Mouse (Mus musculus) midbrain, postnatal 0 days (tissue): ENCODE data around the gene Avl9. TPM values are rescaled to one million over a fixed set of nuclear protein-coding genes. Genes with fewer than 3 reads are reported as not detected.

Experiments
- ATAC-seq: fragments of 200-750 bp; cut with Nextera tagmentation; 2 replicates; pipeline ENCODE4 v1.8.0; 2017; ENCODE audit warnings: moderate number of reproducible peaks, mild to moderate bottlenecking, moderate TSS enrichment, moderate library complexity; ENCODE audit not compliant: low FRiP score
- DNase-seq: peaks from one replicate; pipeline ENCODE4 v3.0.0-alpha.2; 2015; ENCODE audit warnings: low spot score
- H3K27ac ChIP-seq: fragments of 300-500 bp; sonication (generic); 2 replicates; pipeline ENCODE4 v1.5.1; 2014; ENCODE audit warnings: low read depth, mild to moderate bottlenecking, low read length, mixed read lengths
- H3K27me3 ChIP-seq: fragments of 300-500 bp; sonication (generic); 2 replicates; pipeline ENCODE4 v1.6.1; 2014; ENCODE audit warnings: low read length, control low read depth, mixed read lengths; ENCODE audit not compliant: insufficient read depth
- H3K36me3 ChIP-seq: fragments of 300-500 bp; sonication (generic); 2 replicates; pipeline ENCODE4 v1.6.1; 2014; ENCODE audit warnings: low read length, control low read depth, mixed read lengths; ENCODE audit not compliant: insufficient read depth
- H3K4me1 ChIP-seq: fragments of 300-500 bp; sonication (generic); 2 replicates; pipeline ENCODE4 v1.6.1; 2014; ENCODE audit warnings: mild to moderate bottlenecking, control low read depth, antibody characterized with exemption, low read length, mixed read lengths; ENCODE audit not compliant: insufficient read depth
- H3K4me2 ChIP-seq: fragments of 300-500 bp; sonication (generic); 2 replicates; pipeline ENCODE4 v1.6.1; 2014; ENCODE audit warnings: low read depth, mild to moderate bottlenecking, low read length, mixed read lengths; ENCODE audit not compliant: poor library complexity, severe bottlenecking
- H3K4me3 ChIP-seq: fragments of 300-500 bp; sonication (generic); 2 replicates; pipeline ENCODE4 v1.5.1; 2014; ENCODE audit warnings: low read depth, mild to moderate bottlenecking, low read length, moderate library complexity
- H3K9ac ChIP-seq: fragments of 300-500 bp; sonication (generic); replicated peaks from 2 replicates; pipeline ENCODE4 v1.6.1; 2014; ENCODE audit warnings: mild to moderate bottlenecking, low read length, moderate library complexity, mixed read lengths; ENCODE audit not compliant: poor library complexity, severe bottlenecking
- H3K9me3 ChIP-seq: fragments of 300-500 bp; sonication (generic); 2 replicates; pipeline ENCODE4 v1.6.1; 2016; ENCODE audit warnings: low read length, control low read depth
- CTCF ChIP-seq: IDR thresholded peaks from 2 replicates; pipeline ENCODE4 v1.5.1; 2016; ENCODE audit warnings: antibody characterized with exemption, mild to moderate bottlenecking
- WGBS: fragments of 180-500 bp; shearing (Covaris S2); extraction: QIAGEN DNeasy Blood & Tissue Kit; methylation state at CpG from one replicate; pipeline ENCODE4 v1.1.7; 2014; 5-methylcytosine and 5-hydroxymethylcytosine counted together
- polyA plus RNA-seq: library from polyadenylated mRNA; unstranded; fragments of >200 nt; fragmentation: Nextera tagmentation; extraction: Ambion mirVana; gene quantifications from 2 replicates; pipeline ENCODE4 v1.2.1, GENCODE M21; 2015
- total RNA-seq: library from RNA; depleted of rRNA; stranded (reverse); fragments of >200 nt; gene quantifications from 2 replicates; pipeline ENCODE4 v1.2.3, GENCODE M21; 2014

The Avl9 gene
- total and polyA plus RNA-seq, 2 experiments from 2014 or later = 19.7 to 46.9 TPM

DNA sequence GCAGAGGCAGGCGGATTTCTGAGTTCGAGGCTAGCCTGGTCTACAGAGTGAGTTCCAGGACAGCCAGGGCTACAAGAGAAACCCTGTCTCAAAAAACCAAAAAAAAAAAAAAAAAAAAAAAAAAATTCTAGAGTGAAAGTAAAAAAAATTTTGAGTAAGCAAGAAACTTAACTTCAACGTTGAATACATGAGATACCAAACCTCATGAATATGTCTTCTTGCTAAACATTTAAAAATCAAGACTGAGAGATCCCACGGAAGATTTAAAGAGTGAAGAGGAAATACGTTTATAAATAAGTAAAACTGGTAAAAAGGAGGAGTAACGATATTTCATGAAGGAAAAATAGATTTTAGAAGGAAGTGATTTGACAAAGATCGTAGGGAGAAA lies 519 bp upstream of the Avl9 start:
- ATAC-seq (no peak), DNase-seq (no peak)
- Histone ChIP-seq H3K36me3 (no peaks in the 10 kb centered on the region), H3K27ac (peak overlapping the region; percentile 93), H3K9me3 (no peaks in the 10 kb centered on the region), H3K4me3 (peak overlapping the region; percentile 82), H3K27me3 (no peaks in the 10 kb centered on the region), H3K9ac (peak overlapping the region; percentile 80; the same call in 1 of the 2 replicates), H3K4me1 (peaks cover 2% of the 10 kb centered on the region; the same call in 1 of the 2 replicates), H3K4me2 (peak overlapping the region; percentile 62)
- WGBS = 41% methylated on average over 7 of the region's 7 CpGs
- TF ChIP-seq CTCF = no peak

DNA sequence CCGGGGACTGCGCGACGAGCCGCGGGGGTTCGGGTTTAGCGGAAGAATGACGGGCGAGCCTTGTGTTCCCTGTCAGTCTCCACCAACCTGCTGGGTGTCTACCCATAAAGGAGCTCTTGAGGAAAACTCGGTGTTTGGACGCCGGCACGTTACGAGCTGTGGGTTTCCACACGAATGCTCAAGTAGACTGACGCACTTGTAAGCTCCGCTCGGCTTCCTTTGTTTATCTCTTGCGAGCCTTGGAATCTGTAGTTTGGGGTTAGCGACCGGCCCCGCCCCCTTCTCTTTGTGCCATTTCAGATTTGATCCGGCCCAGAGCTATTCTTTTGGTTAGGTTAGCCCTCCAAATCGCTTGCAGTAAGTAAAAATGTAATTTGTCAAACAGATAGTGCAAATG lies 569 bp downstream of the Avl9 start:
- Histone ChIP-seq H3K9ac (peak overlapping the region; percentile 80), H3K9me3 (no peaks in the 10 kb centered on the region), H3K27ac (peak overlapping the region; percentile 93), H3K4me3 (peak overlapping the region; percentile 82), H3K36me3 (no peaks in the 10 kb centered on the region), H3K27me3 (no peaks in the 10 kb centered on the region), H3K4me2 (peak overlapping the region; percentile 62), H3K4me1 (peaks cover 2% of the 10 kb centered on the region; the same call in 1 of the 2 replicates)
- DNase-seq (peak; percentile 78), ATAC-seq (peak; percentile 72)
- no peak for TF ChIP-seq CTCF
- WGBS = under 1% methylated on average over 25 of the region's 25 CpGs

DNA sequence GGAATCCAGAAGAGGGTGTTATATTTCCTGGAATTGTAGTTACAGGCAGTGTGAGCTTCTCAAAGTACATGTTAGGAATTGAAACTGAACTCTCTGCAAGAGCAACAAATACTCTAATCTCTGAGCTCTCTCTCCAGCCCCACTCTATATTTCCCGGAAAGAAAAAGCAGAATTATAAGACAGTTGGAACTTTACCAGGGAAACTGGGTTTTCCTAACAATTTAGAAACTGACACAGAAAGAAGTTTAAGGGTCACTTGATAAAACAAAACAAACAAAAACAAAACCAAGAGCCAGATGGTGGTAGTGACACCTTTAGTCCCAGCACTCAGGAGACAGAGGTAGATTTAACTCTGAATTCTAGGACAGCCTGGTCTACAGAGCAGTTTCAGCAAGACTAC lies 4.4 kb downstream of the Avl9 start:
- DNase-seq (no peak), ATAC-seq (no peak)
- 80% methylated on average over 1 of the region's 1 CpGs for WGBS
- no peak overlapping the region for H3K4me3 ChIP-seq
- no peaks in the 10 kb centered on the region for H3K9me3 ChIP-seq
- no peak overlapping the region for H3K27ac ChIP-seq
- TF ChIP-seq CTCF = no peak
- no peak overlapping the region for H3K9ac ChIP-seq
- H3K4me2 ChIP-seq = no peak overlapping the region
- H3K36me3 ChIP-seq = peaks cover 3% of the 10 kb centered on the region; the same call in 1 of the 2 replicates
- H3K4me1 ChIP-seq = peaks cover 2% of the 10 kb centered on the region; the same call in 1 of the 2 replicates
- H3K27me3 ChIP-seq = no peaks in the 10 kb centered on the region

DNA sequence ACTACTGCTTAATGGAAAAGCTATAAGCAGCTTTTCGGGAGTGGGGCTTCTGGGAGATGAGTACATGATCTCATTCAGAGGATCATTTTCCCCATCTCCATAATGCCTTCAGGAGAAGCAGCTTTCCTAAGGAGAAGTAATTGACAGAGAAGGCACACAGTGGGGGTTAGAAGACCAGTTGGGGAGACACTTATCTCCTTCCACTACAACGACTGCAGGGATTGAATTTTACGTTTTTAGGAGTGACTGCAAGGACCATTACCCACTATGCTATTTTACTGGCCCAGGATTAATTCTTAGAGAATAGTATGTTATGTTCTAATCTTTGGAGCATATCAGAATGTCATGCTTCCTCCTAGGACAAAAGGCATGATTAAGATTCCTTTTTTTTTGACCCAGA lies 6.2 kb downstream of the Avl9 start:
- ATAC-seq (no peak), DNase-seq (peak; percentile 42)
- Histone ChIP-seq H3K27ac (no peak overlapping the region), H3K4me3 (no peak overlapping the region), H3K36me3 (peaks cover 12% of the 10 kb centered on the region; the same call in 1 of the 2 replicates), H3K27me3 (no peaks in the 10 kb centered on the region), H3K9ac (no peak overlapping the region), H3K4me1 (peaks cover 2% of the 10 kb centered on the region; the same call in 1 of the 2 replicates), H3K4me2 (no peak overlapping the region), H3K9me3 (no peaks in the 10 kb centered on the region)
- no peak for TF ChIP-seq CTCF
- 47% methylated on average over 3 of the region's 3 CpGs for WGBS

DNA sequence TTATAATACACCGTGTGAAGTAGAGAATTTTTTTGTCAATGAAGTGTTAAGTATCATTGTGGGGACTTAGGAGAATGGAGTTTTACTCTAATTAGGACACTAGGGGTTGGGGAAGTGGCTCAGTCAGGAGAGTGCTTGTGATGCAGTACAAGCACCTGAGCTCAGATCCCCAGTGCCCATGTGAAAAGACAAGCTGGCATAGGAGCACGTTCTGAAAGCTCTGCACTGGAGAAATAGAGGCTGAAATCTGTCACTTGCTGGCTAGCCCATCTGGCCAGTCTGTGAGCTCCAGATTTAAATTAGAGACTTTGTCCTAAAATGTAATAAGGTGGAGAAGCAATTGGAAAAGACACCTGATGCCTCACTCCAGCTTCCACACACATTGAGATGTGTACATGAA lies 17.8 kb downstream of the Avl9 start:
- WGBS = 65% methylated on average over 2 of the region's 2 CpGs
- Histone ChIP-seq H3K27ac (no peak overlapping the region), H3K4me3 (no peak overlapping the region), H3K9me3 (no peaks in the 10 kb centered on the region), H3K4me1 (no peaks in the 10 kb centered on the region), H3K9ac (no peak overlapping the region), H3K27me3 (no peaks in the 10 kb centered on the region), H3K36me3 (peaks cover 36% of the 10 kb centered on the region), H3K4me2 (no peak overlapping the region)
- DNase-seq = no peak
- no peak for TF ChIP-seq CTCF
- no peak for ATAC-seq

DNA sequence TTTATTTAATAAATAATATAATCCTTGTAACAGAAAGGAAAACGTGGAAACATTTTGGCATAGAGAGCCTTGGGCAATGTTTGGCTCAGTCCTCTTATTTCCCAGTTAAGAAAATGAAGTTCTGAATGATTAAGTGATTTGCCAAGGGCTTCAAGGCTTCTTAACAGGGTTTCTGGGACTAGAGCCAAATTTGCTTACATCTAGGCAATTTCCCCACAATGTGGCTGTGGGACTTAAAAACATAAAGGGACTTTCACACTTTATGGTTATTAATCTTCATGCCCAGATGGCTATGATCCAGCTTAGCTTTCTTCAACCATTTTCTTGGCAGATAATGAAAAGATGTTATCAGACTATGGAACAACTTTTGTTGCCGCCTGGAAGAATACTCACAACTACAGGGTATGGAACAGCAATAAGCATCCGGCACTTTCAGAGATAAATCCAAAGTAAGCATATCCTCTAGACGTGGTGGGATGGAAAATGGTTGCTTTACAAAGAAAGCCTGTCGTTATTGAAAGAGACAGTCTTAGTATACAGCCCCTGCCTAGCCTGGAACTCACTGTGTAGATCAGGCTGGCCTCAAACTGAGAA lies 31.3 kb downstream of the Avl9 start:
- no peaks in the 10 kb centered on the region for H3K9me3 ChIP-seq
- H3K27me3 ChIP-seq = no peaks in the 10 kb centered on the region
- peaks cover 7% of the 10 kb centered on the region for H3K36me3 ChIP-seq
- H3K27ac ChIP-seq = no peak overlapping the region
- no peaks in the 10 kb centered on the region for H3K4me1 ChIP-seq
- DNase-seq (peak; percentile 88), ATAC-seq (no peak; the same call in 1 of the 2 replicates)
- no peak overlapping the region for H3K4me2 ChIP-seq
- WGBS = 52% methylated on average over 5 of the region's 5 CpGs
- TF ChIP-seq CTCF = no peak
- H3K9ac ChIP-seq = no peak overlapping the region
- no peak overlapping the region for H3K4me3 ChIP-seq
